Mouse (Mus musculus) spleen, postnatal 10 days (tissue): Measurements from ENCODE around the gene Prdm16.

Source experiments
- DNase-seq, 2 experiments: peaks; one replicate each; pipeline ENCODE4 v3.0.0; 2021 to 2022; ENCODE audit warnings: low spot score in 2 of 2

Prdm16 gene

DNA sequence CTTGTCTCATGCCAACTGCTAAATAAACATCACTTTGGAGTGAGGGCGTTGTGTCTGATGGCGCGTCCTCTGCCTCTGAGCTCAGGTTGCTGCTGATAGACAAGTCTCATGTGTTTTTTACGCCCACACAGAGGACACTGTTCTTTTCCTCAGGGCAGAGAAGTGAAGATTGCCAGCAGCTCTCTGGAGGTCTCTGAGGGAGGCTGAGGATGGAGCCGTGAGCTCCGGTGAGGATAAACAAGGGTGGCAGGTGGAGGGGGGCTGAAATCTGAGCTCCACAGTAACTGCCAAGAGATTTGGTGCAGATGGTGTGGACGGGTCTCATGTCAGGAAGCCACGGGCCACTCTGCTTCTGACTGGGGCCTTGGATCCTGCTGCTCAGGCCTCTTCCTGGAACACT lies 249.9 kb downstream of the Prdm16 start:
- no peak for DNase-seq

DNA sequence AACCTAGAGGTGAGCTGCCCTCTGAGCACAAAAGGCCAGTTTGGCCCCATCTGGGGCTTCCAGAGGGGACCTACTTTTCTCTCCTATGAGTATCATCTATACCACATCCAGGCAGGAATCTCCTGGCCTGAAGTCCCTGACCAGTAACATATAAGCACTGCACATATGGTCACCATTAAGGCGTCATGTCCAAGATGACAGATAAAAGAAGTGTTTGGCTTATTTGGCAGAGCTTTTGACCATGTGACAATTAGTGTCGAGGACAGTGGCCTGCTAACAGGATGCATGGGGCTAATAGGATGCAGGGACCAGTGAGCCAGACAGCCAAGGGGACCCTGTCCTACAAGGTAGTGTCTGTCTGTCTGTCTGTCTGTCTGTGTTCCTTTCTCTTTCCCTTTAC lies 250.8 kb downstream of the Prdm16 start:
- DNase-seq = no peak

DNA sequence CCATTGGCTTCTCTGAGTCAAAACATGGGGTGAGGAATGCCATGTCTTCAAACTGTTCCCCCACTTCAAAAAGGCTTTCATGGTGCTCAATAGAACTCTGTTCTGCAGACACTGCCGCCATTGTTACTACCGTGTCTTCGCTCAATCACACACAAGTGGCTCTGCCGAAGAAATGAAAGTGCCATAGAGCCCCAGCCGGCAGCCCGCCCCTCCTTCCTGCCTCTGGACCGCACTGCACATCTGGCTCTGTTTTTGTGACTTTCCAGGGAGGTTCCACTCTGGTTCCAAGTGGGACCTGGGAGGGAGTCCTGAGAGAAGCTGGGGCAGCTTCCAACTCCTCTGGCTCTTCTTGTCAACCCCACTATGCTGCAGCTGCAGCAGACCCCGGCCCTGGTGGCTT lies 251.5 kb downstream of the Prdm16 start:
- DNase-seq = no peak

DNA sequence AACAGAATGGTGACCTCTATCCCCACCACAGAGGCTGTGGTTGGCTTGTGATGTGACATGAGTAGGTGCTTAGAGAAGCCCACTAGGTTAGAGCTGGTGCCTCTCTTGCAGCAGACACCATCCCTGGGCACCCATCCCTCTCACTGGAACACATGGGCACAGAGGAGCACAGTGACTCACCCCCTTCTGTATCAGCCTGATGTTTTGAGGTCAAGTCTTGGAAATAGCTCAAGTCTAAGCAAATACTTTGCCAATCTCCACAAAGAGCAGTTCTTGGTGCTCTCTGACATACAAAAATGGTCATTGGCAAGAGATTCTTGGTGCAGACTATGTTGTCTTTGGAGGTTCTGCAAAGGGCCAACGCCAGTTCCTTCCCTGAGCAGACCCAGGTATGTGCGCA lies 257.8 kb downstream of the Prdm16 start:
- no peak for DNase-seq

DNA sequence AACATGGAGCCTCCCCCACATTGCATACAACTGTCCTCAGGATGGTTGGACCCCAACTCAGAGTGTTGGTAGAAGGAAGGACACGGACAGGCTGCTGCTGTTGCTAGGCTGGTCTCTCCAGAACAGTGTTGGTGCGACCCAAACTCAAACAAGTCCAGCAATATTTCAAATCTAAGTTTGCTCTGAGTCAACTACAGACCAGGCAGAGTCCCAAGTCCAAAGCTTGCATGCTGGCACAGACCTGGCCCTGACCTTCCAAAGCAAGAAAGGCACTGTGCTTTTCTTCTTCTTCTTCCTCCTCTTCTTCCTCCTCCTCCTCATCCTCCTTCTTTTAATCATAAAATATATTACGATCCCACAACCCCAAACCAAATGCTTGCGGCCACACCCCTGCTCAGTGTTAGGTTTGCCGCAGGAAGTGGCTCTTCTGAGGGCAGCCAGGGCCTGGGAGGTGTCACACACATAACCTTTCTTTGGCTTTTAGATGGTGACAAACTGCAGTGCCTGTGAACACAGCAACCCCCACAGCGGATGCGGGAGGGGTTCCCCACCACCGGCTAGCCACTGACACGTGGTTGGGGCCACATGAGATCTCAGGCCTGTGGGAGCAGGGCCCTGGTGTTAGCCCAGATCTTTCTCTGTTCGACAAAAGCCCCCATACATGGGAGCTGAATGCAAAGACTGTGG lies 260.6 kb downstream of the Prdm16 start:
- DNase-seq = peak in 1 of 2 experiments; percentile 34

DNA sequence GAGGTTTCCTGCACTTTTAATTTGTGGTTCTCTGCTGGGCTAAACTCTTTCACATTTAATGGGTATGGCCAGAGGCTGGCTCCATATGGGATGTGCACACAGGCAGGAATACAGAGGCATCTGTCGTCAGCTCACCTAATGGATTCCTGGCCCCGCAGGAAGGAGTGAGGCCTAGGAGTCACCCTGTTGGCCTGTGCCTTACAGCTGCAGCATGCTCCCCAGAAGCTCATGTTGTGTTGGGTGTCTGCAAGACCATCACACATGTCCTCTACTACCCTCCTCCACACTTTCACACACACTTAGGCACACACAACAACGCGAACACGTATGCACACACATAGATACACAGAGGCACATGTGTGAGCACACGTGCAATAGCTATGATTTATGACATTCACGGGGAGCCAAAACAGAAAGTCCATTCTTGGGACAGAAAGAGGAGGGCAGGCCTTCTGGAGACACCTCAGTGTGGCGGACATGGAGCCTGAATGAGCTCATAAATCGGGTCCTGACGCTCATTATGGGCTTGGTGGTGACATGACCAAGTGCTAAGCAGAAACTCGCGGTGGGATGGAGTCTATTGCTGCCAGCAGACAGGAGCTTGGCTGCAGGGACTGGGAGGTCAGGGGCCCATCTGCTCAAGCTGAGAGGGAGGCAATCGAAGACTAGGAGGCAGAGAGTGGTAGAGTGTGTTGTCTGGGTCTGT lies 265.0 kb downstream of the Prdm16 start:
- DNase-seq = no peak

DNA sequence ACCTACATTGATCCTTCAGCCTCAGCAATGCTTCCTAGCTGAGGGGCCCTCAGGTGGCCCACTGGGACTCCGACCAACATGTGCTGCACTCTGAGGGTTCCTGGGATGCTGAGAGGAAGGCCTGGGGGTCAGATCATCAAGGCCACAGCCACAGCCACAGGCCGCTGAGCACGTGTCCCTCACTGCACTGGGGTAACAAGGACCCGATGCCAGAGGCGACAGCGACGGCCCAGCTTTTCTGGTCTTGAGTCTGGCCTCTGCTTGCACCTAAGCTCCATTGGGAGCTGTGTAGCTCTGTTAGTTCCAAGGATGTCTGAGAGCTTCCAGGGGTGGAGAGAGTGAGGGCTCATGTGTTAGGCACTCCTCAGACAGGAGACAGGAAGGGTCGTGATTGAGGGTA lies 265.8 kb downstream of the Prdm16 start:
- DNase-seq = no peak

DNA sequence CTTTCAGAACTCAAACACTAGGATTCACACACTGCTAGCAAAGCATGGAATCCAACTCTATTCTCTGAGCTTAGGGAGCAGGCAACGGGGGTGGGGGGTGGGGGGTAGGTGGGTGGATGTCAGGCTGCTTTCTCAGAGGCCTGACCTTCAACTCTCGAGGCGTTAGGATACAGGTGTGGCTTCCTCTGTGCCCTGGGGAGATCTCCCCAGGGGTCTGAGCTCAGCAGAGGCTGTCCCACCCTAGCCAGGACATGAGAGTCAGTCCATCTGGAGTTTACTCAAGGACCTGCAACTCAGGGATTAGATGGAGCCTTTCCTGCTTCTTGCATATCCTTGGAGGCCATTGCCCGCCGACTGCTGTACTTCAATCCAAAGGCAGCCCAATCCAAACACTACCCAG lies 267.6 kb downstream of the Prdm16 start:
- DNase-seq = no peak

DNA sequence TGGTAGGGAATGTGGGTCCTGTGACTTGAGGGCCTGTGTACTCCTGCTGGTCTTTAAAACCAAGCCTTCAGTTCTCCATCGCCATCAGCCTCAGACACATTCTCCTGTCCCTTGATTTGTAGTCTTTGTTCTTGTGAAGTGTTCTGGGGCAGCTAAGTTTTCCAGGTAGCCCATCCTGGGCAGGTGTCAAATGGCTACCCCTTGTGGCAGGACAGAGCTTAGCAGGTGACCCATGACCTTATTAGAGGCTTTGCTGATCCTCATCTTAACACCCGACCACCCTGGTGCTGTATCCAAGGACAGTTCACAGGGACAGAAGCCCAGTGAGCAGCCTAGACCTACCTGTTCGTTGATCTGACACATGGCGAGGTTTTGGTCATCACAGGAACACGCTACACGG lies 269.8 kb downstream of the Prdm16 start:
- DNase-seq = no peak

DNA sequence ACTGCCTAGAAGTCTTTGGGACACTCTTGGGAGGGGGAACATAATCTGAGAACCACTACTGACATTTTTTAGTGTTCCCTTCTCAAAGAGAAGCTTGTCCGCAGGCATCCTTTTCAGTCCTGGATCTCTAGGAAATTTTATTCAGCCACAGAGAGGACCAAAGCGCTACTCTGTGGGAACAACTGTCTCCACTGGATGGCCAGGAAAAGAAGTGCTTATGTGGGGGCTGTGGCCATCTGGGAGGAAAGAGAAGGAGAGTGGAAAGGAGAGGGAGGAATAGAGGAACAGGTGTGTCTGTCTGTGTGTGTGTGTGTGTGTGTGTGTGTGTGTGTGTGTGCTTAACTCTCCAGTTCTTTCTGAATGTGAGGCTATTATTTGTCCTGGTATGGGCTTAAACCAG lies 271.9 kb downstream of the Prdm16 start:
- DNase-seq = no peak

DNA sequence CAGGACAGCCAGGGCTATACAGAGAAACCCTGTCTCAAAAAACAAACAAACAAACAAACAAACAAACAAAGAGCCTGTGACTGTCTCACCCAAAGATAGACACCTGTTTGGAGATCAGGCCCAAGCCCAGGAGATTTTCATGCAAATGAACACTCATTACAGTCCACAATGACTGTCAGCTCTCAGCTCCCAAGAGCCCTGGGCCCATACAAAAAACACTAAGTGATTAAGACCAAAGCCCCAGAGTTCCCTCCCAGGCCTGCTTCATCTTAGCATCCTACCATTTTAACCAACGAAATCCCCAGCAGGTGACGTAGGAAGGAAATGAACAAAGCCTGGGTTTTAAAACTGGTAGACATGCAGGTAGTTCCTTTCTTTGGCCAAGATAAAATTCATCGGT lies 275.8 kb downstream of the Prdm16 start:
- DNase-seq = no peak

DNA sequence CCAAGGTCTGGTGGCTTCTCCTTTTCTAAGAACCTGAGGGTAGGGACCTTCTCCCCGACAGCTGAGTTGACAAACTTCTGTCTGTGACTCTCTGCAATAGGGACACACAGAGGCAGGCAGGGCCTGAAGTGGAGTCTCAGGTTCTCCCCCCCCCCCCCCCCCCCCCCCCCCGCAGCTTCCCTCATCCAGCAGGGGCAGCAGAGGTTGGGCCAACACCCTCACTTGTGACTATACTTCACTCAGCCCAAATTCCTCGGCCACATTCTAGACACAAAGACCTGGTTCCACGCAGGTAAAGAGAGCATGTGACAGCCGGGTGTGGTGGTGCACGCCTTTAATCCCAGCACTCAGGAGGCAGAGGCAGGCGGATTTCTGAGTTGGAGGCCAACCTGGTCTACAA lies 276.2 kb downstream of the Prdm16 start:
- no peak for DNase-seq

DNA sequence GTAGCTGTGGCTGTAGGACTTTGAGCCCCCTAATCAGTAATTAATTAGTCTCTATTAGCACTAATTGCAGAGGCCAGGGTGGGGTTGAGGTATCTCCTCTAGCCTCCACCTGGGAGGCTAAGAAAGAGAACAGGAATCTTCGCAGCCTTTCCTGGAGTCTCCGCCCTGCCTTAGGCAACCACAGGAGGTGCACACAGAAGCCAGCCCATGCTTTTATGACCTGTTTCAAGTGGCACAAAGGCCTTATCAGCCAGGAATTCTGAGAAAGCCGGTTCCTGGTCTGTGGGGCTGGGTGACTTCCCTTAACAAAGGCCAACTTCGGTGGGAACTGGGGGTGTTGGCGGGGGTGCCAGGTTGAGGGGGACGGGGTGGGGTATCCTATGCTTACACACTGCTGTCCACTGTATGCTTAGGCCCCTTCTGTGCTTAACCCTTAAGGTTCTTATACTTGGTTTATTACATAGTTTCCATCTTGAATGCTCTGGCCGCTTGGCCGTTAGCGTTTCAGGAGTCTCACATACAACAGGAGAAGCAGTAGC lies 276.8 kb downstream of the Prdm16 start:
- no peak for DNase-seq

DNA sequence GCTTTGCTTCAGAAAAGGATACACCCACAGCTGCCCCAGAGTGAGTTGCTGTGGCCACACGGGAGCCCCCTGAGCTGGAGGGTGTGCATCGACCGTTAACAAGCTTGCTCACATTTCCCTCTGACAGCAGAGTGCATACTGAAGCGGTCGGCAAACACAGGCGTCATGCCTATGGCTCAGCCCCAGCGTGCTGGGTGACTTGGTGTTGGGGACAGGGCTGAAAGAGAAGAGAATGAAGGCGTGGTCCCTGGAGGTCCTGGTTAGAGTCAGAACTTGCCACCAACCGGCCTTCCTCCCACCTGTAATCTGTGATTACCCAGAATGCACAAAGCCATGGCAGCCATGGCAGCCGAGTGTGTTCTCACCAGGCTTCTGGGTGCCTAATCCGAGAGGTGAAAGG lies 277.9 kb downstream of the Prdm16 start:
- no peak for DNase-seq

DNA sequence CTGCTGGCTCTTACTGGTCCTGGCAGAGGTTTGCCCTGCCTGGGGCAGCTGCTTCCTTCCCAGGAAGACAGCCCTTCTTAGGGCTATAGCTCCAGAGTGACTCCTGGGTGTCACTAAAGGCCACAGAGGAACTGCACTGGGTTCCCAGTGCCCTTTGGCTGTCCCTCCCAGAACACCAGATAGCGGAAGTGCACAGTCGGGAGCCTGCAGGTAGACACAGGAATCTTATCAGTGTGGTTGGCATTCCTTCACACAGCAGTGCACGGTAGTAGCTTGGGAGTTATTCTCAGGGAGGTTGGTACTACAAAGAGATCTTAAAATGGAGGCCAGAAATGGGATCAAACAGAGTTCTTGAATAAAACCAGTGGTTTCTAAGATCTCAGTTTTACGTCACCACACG lies 278.3 kb downstream of the Prdm16 start:
- no peak for DNase-seq

DNA sequence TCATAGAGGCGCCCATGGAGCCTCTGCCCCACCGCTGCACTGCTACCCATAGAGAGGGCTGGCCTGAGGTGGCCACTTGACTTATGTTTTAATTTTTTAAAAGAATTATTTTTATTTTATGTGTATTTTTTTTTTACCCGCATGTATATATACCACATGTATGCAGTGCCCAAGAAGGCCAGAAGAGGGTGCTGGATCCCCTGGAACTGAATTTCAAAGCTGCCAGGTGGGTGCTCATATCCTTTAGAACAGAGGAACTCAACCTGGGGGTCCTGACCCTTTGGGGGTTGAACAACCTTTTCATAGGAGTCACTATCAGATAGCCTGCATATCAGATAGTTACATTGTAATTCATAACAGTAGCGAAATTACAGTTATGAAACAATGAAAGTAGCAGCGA lies 281.3 kb downstream of the Prdm16 start:
- DNase-seq = no peak

DNA sequence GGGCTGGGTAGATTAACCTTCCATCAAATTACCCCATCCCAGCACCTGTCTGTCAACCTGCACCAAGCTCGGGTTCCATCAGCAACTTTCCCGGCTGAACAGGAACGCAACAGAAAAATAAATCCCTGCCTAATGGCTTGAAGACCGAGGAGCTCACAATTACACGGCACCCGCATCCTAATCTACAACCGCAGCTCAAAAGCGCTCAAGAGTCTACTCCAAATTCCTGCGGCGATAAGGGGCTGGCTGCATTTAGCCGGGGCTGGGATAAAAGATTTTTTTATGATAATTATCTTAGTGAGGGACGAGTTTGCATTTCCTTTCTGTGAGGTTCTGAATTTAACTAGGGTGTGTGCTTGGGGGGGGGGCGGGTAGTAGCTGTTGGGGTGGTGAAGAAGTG lies 284.4 kb downstream of the Prdm16 start:
- no peak for DNase-seq

DNA sequence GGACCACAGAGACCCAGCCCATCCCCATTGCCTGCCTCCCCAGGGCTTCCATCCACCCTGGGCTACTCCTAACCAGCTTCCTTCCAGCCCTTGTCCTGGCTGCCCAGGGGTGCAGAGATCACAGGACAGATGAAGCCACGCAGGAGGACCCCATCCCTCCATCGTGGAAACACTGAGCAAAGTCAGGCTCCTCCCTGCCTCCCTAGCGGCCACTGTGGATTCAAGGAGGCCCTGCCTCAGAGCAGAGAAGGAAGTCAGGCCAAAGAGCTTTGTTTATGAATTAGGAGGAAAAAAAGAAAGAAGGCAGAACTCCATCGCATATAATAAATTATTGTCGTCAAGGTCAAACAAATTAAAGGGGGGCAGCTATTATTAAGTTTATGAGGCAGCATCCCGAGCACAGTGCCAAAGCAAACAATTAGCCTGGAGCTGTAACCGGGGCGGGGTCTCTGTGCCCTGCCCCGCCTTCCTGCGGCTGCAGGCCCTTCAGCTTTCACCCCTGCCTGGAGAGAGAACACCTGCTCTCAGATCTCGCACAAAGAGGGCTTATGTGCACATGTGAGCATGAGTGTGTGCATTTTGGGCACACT lies 288.4 kb downstream of the Prdm16 start:
- no peak for DNase-seq

DNA sequence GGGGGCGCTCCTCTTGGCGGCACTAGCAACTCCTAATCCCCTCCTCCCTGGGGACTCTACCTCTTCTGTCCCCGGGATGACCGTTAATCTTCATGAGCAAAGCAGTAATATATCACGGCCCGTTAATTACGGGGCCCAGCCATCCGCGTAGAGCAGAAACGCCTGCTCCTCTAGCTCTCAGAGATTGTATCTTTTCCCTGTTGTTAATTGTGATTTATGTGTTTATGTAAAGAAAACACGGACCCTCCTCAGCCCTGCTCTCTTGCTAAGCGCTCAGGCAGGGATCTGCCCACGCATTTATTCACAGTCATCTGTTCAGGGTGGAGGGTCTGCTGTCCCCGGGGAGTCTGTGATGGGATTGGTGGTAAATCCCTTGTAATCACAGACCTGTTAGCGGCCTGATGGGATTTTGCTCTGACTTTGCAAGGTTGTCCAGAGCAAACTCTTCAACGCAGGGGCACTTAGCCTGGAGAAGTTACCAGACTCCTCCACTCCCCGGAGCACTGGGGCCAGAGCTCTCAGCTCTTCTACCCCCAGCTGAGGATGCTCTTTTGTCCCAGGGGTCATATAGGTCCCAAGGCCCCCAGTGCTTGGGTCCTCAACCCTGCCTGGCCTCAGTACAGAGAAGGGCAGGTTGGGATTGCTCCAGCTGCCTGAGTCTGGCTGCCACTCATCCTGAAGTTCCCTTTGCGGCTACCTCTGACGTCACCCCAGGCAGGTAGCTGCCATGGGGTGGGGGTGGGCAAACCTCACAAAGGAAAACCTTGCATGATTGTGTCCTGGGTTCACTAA lies 289.7 kb downstream of the Prdm16 start:
- DNase-seq = no peak

DNA sequence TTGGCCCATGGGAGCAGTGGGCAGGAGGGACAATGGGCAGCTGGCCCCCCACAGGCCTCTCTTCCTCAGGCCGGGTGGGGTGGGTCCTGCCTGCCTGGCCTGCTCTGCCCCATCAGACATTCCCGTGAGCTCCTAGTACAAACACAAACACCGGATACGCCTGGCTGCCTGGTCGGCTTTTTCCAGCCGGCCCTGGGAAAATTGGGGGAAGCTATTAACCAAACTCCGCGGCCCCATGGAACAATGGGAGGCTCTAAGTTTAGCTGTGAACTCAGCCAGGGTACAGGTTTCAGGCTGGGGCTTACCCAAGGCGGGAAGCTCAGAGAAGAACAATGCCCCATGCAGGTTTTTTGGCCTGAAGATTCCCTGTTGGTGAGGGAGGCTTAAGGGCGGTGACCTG lies 300.0 kb downstream of the Prdm16 start:
- no peak for DNase-seq

DNA sequence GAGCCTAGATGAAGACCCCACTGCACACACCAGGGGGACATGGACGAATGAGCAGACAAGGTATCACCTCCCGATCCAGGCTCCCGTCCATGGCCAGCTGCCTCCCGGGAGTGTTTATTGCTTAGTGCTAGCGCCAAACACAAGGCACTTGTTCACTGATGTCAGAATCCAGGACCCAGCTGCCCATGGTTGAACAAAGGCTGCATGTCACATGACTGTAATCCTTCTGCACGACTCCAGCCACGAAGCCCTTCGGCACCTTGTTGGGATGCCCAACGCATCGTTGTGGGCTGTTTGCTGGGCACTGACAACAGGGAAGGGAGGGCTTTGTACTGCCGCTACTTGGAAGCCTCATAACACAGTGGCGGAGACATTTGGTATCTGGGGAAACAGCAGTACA lies 300.9 kb downstream of the Prdm16 start, which contains the start of gene B230104I21Rik:
TSS of gene B230104I21Rik (plus strand) at position 367 of the 400 bp plus-strand sequence.
- DNase-seq = no peak
